Mouse (Mus musculus) spleen, adult 12 weeks (tissue): ENCODE results near the gene Tmem178.

Experiments used
- DNase-seq: peaks from one replicate; pipeline ENCODE4 v3.0.0; 2022; ENCODE audit warnings: low spot score

The Tmem178 gene

GRCm38 (mm10) chr17:80944530-80945198, at the start of gene Tmem178:
Gene Tmem178 (plus strand): TSS chr17:80944632.
- DNase-seq: no peak

DNA sequence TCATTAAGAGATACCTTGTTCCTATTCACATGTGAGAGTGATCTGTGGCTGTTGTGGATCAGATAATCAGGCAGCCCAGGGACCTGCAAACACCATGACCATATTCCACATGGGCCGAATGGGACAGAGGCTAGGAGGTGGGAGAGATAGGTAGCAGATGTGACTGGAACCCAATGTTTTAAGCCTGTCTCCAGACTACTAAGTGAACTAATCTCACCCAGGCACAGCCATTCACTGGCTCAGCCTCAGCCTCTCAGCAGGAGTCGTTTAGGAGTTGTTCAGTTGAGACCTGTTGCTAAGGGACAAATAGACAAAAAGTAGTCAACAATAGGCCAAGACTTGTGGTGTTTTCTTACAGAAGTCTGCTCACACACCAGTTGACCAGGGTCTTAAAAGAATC, 48.0 kb upstream of the Tmem178 start:
- no peak for DNase-seq

DNA sequence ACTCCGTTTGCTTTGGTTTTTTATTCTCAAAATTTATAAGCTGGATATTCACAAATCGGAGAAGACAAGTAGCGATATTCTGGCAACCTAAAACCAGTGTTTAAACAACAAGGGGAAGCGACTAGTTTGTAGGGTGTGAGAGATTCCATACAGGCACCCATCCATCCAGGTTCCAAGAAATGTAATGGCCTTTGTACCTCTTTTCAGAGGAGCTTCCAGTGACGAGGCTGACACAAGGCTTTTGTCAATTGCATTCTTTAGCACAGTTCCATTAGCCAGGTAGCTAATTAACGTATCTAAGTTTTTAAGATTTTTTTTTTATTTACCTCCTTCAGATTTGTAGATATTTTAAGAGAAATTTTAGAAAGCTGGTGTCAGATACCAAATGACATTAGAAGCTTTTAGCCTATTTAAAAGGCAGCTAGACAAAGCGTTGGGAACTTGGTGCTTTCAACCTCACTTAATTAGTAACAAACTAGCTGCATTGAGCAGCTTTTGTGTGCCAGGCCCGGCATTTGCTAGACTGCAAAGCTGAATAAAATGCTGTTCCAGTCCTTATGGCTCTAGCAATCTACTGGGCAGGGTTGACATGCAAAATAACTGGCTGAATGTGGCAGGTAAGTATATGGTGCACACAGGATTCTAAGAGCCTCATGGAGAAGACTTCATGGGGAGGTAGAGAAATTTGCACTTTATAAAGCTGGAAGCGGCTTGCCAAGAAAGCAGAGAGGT, 46.6 kb upstream of the Tmem178 start:
- no peak for DNase-seq

- no peak for DNase-seq
Observed at GRCm38 (mm10) chr17:80899513-80900199, 44.8 kb upstream of the Tmem178 start.

DNA sequence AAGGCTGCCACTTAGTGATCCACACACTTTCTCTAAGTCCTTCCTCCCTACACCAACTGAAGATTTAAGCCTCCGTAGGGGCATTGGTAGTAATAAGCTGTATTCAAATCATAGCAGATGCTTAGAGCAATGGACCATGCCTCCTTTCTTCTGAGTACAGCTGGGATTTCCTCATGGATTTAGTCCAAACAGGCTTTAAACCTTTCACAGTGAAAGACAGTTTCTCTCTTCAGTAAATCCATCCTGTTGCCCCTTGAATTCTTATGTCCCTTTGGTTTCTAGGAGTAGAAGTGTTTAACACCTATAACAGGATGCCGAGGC, 44.3 kb upstream of the Tmem178 start:
- DNase-seq: no peak

GRCm38 (mm10) chr17:80901885-80902284, 42.5 kb upstream of the Tmem178 start:
- DNase-seq: no peak

DNA sequence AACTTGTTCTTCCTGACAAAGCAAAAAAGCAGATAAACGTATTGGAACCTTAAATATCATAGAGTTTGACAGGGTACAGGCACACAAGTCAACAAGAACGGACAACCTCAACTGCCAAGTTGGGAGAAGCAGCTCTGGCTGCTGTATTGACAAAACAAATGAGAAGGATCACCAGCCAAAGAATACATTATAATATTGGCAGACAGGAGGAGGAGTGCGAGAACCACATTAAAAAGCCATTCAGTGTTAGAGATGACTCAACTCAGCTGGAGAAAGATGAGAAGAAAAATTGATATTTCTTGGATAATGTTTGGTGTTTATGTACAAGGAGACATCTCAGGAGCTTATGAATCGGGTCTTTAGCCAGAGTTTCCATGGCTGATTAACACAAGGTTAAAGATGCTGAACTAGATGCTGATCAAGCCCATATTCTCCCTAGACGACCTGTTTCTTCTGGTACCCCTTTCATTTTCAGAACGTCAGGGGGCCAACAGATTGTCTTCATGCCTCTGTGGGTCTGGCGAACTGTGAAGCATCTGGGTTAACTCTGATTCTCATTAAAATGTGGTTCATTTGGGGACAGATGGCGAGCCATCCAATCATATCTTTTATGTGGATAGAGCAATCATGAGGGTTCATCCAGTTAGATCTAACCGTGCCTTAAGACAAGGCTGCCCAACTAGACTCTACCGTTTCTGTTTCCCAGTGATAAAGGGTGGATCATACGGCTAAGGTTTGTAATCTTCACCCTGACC, 41.1 kb upstream of the Tmem178 start:
- DNase-seq: no peak

DNA sequence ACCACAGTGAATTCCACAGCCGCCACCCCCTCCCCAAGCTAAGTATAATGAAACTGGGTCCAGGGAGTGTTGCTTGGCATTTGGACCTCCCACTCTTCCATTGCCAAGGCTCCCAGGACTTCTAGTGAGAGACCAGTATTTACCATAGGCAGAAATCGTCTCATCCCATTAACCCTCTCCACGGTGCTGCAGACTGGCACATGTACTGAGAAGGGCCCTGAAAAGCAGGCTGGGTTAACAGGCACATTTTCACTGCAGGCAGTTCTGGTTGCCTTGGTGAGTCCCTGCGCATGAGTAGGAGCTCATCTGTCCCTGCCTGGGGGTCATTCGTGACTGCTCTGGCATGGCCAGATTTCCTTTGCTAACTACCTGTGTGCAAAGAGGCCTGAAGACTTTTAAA, 40.4 kb upstream of the Tmem178 start:
- no peak for DNase-seq

DNA sequence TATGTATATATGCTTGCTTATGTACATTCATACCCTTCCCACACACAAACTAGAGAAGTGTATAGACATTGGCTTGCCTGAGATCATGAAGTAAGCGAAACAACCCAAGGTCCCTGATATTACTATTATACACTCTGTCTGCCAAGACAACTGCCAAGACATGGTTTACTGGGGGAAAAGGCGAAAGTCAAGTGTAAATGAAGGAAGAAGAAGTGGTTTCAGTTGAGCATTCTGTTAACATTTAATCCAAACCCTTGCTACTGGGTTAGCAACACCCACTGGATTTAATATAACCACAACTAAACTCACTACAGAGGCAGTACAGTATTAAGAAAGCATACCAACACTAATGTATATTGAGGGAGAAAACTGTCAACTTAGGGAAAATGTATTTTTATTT, 28.8 kb upstream of the Tmem178 start:
- DNase-seq: no peak

GRCm38 (mm10) chr17:80919261-80919660, 25.2 kb upstream of the Tmem178 start:
- DNase-seq: no peak

- DNase-seq: no peak
Observed at GRCm38 (mm10) chr17:80921286-80922134, 22.9 kb upstream of the Tmem178 start.

DNA sequence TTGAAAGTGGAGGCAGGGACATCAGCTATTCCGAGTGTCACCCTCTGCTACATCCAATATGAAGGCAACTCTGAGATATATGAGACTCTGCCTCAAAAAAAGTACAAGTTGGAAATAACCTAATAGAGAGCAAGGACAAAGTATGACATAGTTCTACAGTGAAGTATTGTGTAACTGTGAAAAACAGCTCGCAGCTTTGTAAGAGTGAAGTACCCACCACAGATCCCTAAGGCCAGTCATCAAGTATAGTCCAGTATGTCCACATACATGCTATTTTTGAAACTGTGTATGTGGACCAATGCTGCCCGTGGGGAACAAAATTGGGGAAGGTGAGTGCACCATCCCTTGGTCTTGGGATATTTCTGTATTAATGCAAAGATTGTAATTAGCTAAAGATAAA, 18.9 kb upstream of the Tmem178 start:
- DNase-seq: no peak

GRCm38 (mm10) chr17:80927151-80927550, 17.3 kb upstream of the Tmem178 start:
- no peak for DNase-seq

GRCm38 (mm10) chr17:80932716-80933115, 11.7 kb upstream of the Tmem178 start:
- DNase-seq: no peak

DNA sequence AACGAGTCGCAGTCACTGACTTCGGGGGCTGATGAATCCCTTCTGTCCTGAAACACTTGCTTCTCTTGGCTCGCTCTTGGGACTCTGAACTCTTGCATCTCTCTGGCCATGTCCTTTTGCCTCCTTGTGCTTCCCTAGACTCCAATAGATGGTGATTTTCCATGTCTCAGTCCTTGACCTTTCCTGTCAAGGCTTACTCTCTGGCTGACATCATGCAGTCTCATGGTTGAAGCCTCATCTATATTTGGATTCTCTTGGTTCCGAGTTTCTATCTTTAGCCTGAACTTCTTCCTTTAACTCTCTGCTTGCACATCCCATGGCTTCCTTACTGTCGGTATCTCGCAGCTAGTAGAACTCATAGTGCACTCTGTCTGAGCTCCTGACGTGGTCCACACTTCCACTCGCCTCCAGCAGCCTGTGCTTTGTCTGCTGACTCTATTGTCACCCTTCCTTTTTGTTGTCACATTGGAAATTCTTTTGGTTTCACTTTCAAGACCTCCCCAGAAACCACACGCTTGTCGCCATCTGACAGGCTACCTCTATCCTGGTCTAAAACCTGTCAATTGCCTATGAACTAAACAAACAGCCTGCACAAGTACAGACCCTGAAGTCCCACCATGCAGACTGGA, 10.9 kb upstream of the Tmem178 start:
- DNase-seq: no peak

GRCm38 (mm10) chr17:80935807-80936519, 8.5 kb upstream of the Tmem178 start:
- DNase-seq: no peak

GRCm38 (mm10) chr17:80936521-80936920, 7.9 kb upstream of the Tmem178 start:
- DNase-seq: no peak

DNA sequence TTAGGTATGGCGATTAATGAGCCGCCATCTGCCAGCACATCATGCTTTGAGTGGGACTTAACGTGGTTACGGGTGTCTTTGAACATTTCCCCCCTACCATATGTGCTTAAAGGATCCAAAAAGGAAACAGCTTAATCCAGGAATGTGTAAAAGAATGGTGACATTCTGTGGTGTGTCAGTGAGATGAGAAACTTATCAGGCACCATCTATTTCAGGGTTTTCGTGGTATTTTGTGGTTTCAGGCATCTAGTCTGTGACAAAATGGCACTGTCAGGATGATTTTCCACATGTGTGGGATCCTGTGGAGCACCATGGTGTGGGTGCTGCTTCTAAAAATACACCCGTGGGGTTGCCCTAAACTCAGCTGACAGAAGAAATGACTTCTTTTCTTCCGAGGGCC, 4.6 kb upstream of the Tmem178 start:
- DNase-seq: no peak

DNA sequence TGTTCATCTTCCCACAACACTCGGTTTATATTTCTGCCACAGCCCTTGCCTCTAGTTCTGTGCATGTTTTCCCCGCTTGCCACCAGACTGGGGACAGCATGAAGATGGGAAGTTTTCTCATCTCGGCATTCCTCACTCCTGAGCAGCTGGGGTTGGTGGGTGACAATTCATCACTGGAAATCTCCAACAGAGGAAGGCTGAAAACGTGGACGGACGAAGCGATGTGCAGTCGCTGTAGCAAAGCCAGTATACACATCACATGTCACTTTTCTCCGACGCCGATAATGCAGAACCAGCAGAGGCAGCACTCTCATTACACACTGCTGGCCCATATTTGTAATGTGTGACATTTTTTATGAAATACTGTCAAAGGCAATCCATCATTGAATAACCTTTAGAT, 2.6 kb upstream of the Tmem178 start:
- DNase-seq: no peak

DNA sequence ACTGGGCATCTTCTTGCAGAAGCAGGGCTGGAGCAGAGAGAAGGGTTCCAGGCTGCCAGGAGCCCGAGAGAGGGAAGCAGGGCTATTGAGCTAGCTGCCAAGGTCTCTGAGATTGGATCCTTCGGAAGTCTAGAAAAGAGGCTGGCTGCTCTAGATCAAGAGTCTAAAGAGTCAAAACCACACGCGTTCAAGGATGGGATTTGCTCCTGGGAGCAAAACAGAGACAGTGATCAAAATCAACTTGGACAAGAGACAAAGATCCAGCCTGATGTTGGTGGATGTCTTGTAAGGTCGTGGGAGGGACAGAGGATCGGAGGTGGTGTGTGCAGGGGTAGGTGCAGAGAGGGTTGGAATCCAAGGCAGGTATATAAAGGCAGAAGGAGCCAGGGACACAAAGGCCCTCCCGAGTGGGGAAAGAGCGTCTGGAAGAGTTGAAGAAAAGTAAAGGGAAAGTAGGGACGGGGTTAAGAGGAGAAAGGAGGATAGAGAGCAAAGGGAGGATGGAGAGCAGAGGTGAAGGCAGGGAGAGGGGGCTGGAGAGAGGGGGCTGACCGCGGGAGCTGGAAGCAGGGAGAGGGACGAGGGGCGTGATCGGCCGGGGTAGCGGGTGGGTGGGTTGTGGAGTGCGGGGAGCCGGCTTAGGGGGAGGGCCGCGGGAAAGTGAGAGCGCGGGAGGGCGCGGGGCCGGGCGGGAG, 450 bp upstream of the Tmem178 start:
- DNase-seq: no peak
